Mouse (Mus musculus): Measurements from ENCODE around the gene Pias4. TPM values are rescaled to one million over a fixed set of nuclear protein-coding genes. Genes with fewer than 3 reads are reported as not detected.
"Not testable (repeated sequence)": the region's sequence is repeated elsewhere in the genome, so short reads cannot be mapped to it uniquely, and the experiment has no call there.

Gene Pias4
- 49.7 and 52.2 TPM in 2 replicates for polyA plus RNA-seq (2015; fragmentation: Nextera tagmentation; extraction: Ambion mirVana)

DNA sequence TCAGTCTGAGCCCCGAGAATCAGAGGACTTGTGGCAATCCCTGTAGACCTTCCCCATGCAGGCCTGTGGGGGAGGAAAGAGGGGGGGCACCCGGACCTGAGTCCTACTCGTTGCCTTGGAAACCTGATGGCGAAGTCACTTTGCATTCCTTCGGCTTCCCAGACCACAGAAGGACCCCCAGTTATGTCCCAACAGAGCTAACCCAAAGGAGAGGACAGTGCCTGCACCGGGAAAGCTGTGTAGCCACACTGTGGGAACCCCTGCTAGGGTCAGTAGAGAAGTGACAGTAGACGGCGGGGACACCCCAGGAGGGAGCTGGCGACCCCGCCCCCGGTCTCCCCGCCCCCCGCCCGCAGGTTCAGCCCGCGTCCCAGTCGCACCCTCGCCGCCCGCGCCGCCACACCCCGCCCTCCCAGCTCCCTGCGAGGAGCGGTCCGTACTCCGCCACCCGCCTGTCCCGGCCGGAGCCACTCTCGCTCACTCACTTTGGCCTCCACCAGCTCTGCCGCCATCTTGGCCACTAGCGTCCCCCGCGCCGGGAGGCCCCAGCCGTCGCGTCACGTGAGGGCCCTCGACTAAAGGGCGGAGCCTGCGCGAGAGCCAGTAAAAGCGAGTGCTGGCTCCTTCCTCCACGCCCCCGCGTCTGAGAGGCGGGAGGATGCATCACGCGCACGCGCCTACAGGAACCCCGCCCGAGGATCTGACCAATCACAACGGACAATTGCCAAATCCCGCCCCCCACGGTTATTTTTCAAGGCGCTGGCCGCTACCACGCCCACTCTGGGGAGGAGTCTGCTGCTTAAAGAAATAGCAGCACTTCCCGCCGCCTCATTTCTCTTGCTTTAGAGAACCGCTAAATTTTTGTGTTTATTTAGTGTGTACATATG, at the start of gene Pias4:
Gene Pias4, minus strand, starts transcription at position 724 of the 887 bp plus-strand sequence.
- WGBS: under 1% methylated on average over 63 of the region's 64 CpGs
- Histone ChIP-seq H3K4me1 (ENCODE audit: control insufficient read depth, insufficient read depth, low read length) (peaks cover 24% of the 10 kb centered on the region), H3K27me3 (ENCODE audit: control insufficient read depth, insufficient read depth, low read depth, low read length) (no peaks in the 10 kb centered on the region), H3K4me2 (ENCODE audit: low read length) (peak within 1 kb of the TSS; percentile 96), H3K9me3 (replicated peaks; ENCODE audit: control insufficient read depth, low read length, poor library complexity, severe bottlenecking) (no peaks in the 10 kb centered on the region), H3K9ac (ENCODE audit: low read depth, low read length) (peak within 1 kb of the TSS; percentile 85), H3K36me3 (ENCODE audit: control insufficient read depth, insufficient read depth, low read length) (peaks cover 3% of the 10 kb centered on the region), H3K27ac (ENCODE audit: low read length) (peak within 1 kb of the TSS; percentile 73), H3K4me3 (ENCODE audit: low read depth, low read length) (peak within 1 kb of the TSS; percentile 83)
- peak; percentile 85 for ATAC-seq

DNA sequence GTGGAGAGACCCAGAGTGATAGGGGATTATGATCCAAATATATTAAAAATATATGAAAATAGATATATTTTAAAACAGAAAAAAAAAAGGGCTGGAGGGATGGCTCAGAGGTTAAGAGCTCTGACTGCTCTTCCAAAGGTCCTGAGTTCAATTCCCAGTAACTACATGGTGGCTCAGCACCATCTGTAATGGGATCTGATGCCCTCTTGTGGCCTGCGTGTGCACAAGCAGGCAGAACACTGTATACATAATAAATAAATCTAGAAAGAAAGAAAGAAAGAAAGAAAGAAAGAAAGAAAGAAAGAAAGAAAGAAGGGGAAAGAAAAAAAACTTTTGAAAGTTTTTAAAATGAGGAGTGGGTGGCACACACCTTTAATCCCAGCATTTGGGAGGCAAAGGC, 49.5 kb upstream of the Pias4 start:
- H3K4me1 ChIP-seq (ENCODE audit: control insufficient read depth, insufficient read depth, low read length); H3K27ac ChIP-seq (ENCODE audit: low read length); H3K4me3 ChIP-seq (ENCODE audit: low read depth, low read length); H3K9ac ChIP-seq (ENCODE audit: low read depth, low read length); H3K27me3 ChIP-seq (ENCODE audit: control insufficient read depth, insufficient read depth, low read depth, low read length); H3K4me2 ChIP-seq (ENCODE audit: low read length); ATAC-seq; H3K9me3 ChIP-seq (replicated peaks; ENCODE audit: control insufficient read depth, low read length, poor library complexity, severe bottlenecking): not testable (repeated sequence)
- H3K36me3 ChIP-seq (ENCODE audit: control insufficient read depth, insufficient read depth, low read length): peaks cover 65% of the 10 kb centered on the region
- WGBS: 40% methylated on average over 1 of the region's 1 CpGs

DNA sequence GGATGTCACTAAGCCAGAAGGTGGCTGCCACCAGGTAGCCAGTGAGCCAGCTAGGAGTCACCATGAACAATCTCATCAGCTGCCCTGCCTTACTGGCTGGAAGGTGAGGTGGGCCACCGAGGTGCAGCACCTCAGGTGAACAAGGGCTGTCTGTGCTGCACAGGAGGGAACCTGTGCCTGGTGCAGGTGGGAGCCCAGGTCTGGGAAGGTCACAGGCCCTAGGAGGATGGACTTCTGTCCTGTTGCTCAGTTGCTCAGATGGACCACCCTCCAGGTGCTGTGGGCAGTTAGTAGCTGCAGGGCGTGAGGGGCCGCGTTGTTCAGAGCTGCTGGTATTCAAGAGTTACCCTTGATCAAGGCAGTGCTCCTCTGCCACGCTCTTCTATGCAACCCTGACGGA, 49.1 kb upstream of the Pias4 start:
- Histone ChIP-seq H3K4me1 (ENCODE audit: control insufficient read depth, insufficient read depth, low read length) (no peaks in the 10 kb centered on the region), H3K4me3 (ENCODE audit: low read depth, low read length) (no peak overlapping the region), H3K9me3 (replicated peaks; ENCODE audit: control insufficient read depth, low read length, poor library complexity, severe bottlenecking) (no peaks in the 10 kb centered on the region), H3K9ac (ENCODE audit: low read depth, low read length) (no peak overlapping the region), H3K36me3 (ENCODE audit: control insufficient read depth, insufficient read depth, low read length) (peaks cover 65% of the 10 kb centered on the region), H3K27ac (ENCODE audit: low read length) (no peak overlapping the region), H3K27me3 (ENCODE audit: control insufficient read depth, insufficient read depth, low read depth, low read length) (no peaks in the 10 kb centered on the region), H3K4me2 (ENCODE audit: low read length) (no peak overlapping the region)
- ATAC-seq: no peak
- 88% methylated on average over 6 of the region's 6 CpGs for WGBS

DNA sequence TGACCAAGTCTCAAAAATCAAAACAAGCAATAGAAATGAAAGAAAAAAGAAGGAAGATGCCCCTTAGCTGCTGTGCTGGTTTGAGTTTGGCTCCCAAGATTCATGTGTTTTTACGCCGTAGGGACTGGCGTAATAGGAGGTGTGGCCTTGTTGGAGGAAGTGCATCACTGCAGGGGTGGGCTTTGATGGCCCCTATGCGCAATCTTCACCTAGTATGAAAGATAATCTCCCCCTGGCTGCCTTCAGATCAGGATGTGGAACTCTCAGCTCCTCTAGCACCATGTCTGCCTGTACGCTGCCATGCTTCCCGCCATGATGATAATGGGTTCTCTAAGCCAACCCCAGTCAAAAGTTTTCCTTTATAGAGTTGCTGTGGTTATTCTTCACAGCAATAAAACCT, 48.5 kb upstream of the Pias4 start:
- Histone ChIP-seq H3K4me1 (ENCODE audit: control insufficient read depth, insufficient read depth, low read length) (no peaks in the 10 kb centered on the region), H3K9ac (ENCODE audit: low read depth, low read length) (no peak overlapping the region), H3K27ac (ENCODE audit: low read length) (no peak overlapping the region), H3K4me2 (ENCODE audit: low read length) (no peak overlapping the region), H3K9me3 (replicated peaks; ENCODE audit: control insufficient read depth, low read length, poor library complexity, severe bottlenecking) (no peaks in the 10 kb centered on the region), H3K4me3 (ENCODE audit: low read depth, low read length) (no peak overlapping the region), H3K36me3 (ENCODE audit: control insufficient read depth, insufficient read depth, low read length) (peaks cover 64% of the 10 kb centered on the region), H3K27me3 (ENCODE audit: control insufficient read depth, insufficient read depth, low read depth, low read length) (no peaks in the 10 kb centered on the region)
- WGBS: 93% methylated on average over 6 of the region's 6 CpGs
- ATAC-seq: no peak

DNA sequence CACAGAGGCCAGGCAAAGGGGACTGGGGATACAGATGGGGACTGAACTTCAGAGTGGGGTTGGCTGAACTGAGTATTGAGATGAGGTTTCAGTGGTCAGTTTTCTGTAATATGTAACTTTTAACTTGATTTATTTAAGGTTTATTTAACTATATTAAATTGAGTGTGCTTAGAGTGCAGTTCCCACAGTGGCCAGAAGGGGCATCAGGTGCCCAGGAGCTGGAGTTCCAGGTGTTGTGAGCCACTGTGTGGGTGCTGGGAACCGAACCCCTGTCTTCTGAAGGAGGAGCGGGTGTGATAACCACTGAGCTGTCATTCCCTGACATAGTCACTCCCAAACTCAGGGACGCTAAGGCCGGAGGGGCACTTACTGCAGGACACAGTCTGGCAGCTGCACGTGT, 42.4 kb upstream of the Pias4 start:
- WGBS: 95% methylated on average over 5 of the region's 5 CpGs
- Histone ChIP-seq H3K36me3 (ENCODE audit: control insufficient read depth, insufficient read depth, low read length) (peaks cover 64% of the 10 kb centered on the region), H3K27ac (ENCODE audit: low read length) (no peak overlapping the region), H3K4me2 (ENCODE audit: low read length) (no peak overlapping the region), H3K4me3 (ENCODE audit: low read depth, low read length) (no peak overlapping the region), H3K27me3 (ENCODE audit: control insufficient read depth, insufficient read depth, low read depth, low read length) (no peaks in the 10 kb centered on the region), H3K4me1 (ENCODE audit: control insufficient read depth, insufficient read depth, low read length) (no peaks in the 10 kb centered on the region), H3K9me3 (replicated peaks; ENCODE audit: control insufficient read depth, low read length, poor library complexity, severe bottlenecking) (no peaks in the 10 kb centered on the region; the same call in 1 of the 2 replicates), H3K9ac (ENCODE audit: low read depth, low read length) (no peak overlapping the region)
- no peak for ATAC-seq

DNA sequence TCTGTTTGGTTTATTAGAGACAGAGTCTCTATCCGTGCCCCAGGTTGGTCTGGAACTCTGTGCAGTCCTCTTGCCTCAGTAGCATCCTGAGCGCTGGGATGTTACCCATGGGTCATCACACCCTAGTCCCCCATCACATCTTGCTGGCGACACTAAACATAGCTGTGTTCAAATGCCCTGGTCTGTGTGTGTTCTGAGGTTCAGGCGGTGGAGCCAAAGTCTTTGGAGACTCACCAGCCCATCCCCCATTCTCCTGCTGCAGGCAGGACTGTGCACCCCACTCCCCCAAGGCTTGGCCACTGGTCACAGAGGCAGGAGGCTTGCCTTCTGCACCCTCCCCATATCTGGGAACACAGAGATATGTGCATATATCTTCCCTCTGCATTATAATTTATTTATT, 36.4 kb upstream of the Pias4 start:
- Histone ChIP-seq H3K4me2 (ENCODE audit: low read length) (no peak overlapping the region), H3K36me3 (ENCODE audit: control insufficient read depth, insufficient read depth, low read length) (peaks cover 19% of the 10 kb centered on the region; the same call in 1 of the 2 replicates), H3K27ac (ENCODE audit: low read length) (peak overlapping the region; percentile 45; the same call in 1 of the 2 replicates), H3K9me3 (replicated peaks; ENCODE audit: control insufficient read depth, low read length, poor library complexity, severe bottlenecking) (no peaks in the 10 kb centered on the region), H3K4me1 (ENCODE audit: control insufficient read depth, insufficient read depth, low read length) (no peaks in the 10 kb centered on the region), H3K27me3 (ENCODE audit: control insufficient read depth, insufficient read depth, low read depth, low read length) (no peaks in the 10 kb centered on the region; the same call in 1 of the 2 replicates), H3K4me3 (ENCODE audit: low read depth, low read length) (no peak overlapping the region), H3K9ac (ENCODE audit: low read depth, low read length) (no peak overlapping the region)
- WGBS: 71% methylated on average over 4 of the region's 4 CpGs
- no peak for ATAC-seq

DNA sequence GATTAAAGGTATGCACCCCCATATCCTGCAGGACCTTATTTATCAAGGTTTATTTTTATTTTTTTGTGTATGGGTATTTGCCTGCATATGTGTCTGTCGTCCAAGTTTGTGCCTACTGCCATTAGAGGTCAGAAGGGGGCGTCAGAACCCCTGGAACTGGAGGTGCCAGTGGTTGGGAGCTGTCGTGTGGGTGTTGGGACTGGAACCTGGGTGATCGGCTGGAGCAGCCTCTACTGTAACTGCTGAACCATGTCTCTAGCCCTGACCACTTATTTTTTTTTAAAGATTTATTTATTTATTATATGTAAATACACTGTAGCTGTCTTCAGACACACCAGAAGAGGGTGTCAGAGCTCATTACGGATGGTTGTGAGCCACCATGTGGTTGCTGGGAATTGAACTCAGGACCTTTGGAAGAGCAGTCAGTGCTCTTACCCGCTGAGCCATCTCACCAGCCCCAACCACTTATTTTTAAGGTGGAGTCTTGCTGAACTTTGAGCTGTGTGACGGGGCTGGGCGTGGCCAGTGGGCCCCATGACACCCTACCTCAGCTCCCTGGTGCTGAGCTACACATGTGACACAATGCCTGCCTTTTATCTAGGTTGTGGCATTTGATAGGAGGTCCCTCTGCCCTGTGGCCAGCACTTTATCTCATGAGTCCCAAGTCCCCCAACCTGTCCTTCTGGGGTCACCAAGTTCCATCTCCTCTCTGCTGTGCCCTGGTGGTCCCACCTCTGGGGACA, 35.4 kb upstream of the Pias4 start:
- H3K4me3 ChIP-seq (ENCODE audit: low read depth, low read length): no peak overlapping the region
- no peak overlapping the region for H3K4me2 ChIP-seq (ENCODE audit: low read length)
- 75% methylated on average over 8 of the region's 8 CpGs for WGBS
- H3K27ac ChIP-seq (ENCODE audit: low read length): peak overlapping the region; percentile 45; the same call in 1 of the 2 replicates
- H3K9ac ChIP-seq (ENCODE audit: low read depth, low read length): no peak overlapping the region
- H3K9me3 ChIP-seq (replicated peaks; ENCODE audit: control insufficient read depth, low read length, poor library complexity, severe bottlenecking): no peaks in the 10 kb centered on the region
- no peaks in the 10 kb centered on the region; the same call in 1 of the 2 replicates for H3K27me3 ChIP-seq (ENCODE audit: control insufficient read depth, insufficient read depth, low read depth, low read length)
- peak; percentile 5; the same call in 1 of the 2 replicates for ATAC-seq
- no peaks in the 10 kb centered on the region for H3K4me1 ChIP-seq (ENCODE audit: control insufficient read depth, insufficient read depth, low read length)
- H3K36me3 ChIP-seq (ENCODE audit: control insufficient read depth, insufficient read depth, low read length): peaks cover 15% of the 10 kb centered on the region; the same call in 1 of the 2 replicates

DNA sequence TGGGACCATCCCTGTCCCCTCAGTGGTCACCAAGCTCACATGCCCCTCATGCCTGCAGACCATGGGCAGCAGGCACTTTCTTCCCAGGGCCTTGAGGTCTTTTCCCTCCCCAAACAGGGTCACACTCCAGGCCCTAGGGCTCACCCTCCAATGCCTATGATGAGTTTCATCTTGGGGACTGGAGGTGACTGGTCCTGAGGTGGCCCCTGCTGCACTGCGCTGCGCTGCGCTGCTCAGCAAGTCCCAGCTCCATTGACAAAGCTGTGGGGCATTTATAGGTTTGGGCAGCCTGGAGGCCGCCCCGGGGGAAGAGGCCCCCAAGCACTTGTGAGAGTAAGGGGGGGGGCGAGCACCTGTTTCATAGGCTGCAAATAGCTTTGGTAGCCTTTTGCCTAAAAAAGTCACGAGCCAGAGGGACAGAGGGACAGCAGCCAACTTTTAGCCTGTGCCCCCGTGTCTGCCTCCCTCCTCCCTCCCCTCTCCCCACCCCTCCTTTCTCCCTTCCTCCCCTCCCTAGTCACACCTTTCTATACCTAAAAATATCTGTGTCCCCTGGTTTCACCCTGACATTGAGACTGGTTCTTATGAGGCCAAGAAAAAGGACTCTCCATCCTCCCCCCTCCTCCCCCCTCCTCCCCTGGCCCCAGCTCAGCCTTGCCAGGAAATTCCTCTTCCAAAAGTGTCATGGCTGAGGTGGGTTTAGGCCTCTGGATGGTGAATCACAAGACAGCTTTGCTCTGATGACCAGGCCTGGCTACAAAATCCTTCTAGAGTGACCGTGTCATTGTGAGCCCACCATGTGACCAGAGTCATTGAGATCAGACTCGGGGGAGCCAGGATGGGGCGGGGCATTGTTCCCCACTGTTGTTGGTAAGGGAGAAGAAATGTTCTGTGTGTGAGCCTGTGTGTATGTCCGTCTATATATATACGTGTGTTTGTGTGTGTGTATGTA, 34.4 kb upstream of the Pias4 start, which contains the start of gene Nmrk2:
Gene Nmrk2, minus strand, starts transcription at position 245 of the 952 bp plus-strand sequence.
- Histone ChIP-seq H3K9ac (ENCODE audit: low read depth, low read length) (no peak within 1 kb of the TSS), H3K27ac (ENCODE audit: low read length) (no peak within 1 kb of the TSS), H3K9me3 (replicated peaks; ENCODE audit: control insufficient read depth, low read length, poor library complexity, severe bottlenecking) (no peaks in the 10 kb centered on the region), H3K27me3 (ENCODE audit: control insufficient read depth, insufficient read depth, low read depth, low read length) (no peaks in the 10 kb centered on the region; the same call in 1 of the 2 replicates), H3K4me2 (ENCODE audit: low read length) (no peak within 1 kb of the TSS), H3K4me1 (ENCODE audit: control insufficient read depth, insufficient read depth, low read length) (no peaks in the 10 kb centered on the region), H3K4me3 (ENCODE audit: low read depth, low read length) (no peak within 1 kb of the TSS), H3K36me3 (ENCODE audit: control insufficient read depth, insufficient read depth, low read length) (peaks cover 11% of the 10 kb centered on the region; the same call in 1 of the 2 replicates)
- ATAC-seq: no peak
- WGBS: 56% methylated on average over 13 of the region's 13 CpGs

Measured in midbrain, embryonic 16.5 days (tissue).